Mouse (Mus musculus) 416B (cell line): ENCODE data around the gene Cr2.
"Not testable (repeated sequence)": the region's sequence is repeated elsewhere in the genome, so short reads cannot be mapped to it uniquely, and the experiment has no call there.

ENCODE experiments used
- DNase-seq: peaks from one replicate; pipeline ENCODE4 v3.0.0; 2011; ENCODE audit warnings: low read depth

The Cr2 gene

DNA sequence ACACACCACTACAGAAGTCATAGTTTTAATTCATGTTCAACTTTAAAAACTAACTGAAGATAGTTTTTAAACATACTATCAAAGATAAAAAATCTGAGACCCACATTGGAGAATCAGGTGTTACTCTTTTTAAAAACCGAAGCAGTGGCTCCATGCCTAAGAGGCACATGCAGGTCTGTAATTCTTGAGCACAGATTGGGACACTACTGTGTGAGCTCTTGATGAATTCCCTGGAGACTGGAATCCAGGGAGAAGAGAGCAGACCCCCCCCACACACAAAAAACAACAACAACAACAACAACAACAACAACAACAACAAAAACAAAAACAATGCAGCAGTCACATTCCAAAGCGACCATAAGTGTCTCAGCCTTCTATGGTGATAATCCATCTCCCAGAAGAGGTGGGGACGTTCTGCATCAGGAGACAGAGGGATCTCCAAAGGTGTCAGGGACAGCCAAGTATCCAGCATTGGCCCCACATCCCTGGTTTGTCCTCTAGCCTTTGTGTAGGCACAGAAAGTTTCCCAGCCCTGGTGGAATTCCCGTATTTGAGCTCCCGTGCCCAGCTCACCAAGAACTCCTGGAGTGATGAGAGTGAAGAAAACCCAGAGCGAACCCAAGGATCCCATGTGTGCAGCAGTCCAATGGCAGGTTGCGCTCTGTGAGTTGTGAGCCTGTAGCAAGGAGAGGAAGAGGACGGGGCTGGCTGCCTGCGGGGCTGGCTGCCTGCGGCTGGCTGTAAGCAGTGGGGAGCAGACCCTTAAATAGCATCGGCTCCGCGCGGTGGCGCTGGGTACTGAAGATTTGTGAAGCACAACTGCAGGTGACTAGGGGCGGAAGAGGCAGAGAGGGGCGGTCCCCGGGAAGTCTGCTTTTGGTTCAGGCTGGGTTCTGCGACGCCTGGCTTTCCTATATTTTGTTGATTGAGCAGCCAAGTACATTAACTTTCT, at the start of gene Cr2:
Gene Cr2 (minus strand): TSS at position 737 of the 952 bp plus-strand sequence.
- DNase-seq, result no peak

DNA sequence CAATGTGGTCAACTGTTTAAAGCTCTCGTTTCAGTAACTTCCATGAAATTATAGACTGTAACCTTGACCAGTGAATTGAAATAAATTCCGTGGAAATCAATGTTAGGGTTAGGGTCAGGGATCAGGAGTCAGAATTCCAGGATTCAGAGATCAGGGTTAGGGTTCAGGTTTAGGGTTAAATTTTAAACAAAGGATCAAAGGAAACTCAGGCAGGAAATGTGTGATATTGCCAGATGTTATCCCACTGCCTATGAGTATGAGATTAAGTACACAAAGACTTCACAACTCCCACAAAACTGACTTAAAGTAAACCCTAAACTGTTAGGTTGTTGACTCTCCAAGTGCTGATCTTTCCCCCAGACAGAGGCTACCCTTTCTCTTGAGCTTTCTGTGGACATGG, 45.3 kb upstream of the Cr2 start:
- DNase-seq, result no peak

DNA sequence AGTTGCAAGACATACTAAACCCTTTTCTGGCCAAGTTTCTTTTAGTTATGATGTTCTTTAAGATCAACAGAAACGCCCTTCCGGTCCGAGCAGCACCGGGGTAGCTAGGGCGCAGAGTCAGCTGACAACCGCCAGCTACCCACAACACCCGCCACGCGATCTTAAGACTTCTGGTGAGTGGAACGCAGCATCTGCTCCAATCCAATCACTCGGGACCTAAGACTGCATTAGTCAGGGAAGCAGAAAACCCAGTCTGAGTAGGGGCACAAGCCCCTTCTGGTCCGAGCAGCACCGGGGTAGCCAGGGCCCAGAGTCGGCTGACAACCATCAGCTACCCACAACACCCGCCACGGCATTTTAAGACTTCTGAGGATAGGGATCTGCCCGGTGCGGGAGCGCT, 36.3 kb upstream of the Cr2 start:
- DNase-seq, result not testable (repeated sequence)

DNA sequence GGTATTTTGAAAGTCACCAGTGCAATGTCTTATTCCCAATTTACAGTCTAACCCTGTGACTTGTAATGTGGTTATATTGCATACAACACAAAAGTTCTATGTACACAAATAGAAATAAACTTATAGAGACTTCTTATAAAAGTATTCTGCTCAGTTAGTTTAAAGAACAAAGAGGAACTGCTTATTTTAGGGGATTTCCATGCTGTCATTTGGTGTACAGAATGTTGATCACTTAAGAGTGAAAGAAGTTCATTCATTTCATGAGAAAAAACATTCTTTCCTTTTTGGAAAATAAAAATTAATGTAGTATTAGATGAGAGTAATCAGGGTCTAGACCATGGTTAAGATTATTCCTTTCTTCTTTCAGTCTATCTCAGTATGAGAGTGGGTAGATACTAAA, 8.2 kb upstream of the Cr2 start:
- DNase-seq, result no peak

DNA sequence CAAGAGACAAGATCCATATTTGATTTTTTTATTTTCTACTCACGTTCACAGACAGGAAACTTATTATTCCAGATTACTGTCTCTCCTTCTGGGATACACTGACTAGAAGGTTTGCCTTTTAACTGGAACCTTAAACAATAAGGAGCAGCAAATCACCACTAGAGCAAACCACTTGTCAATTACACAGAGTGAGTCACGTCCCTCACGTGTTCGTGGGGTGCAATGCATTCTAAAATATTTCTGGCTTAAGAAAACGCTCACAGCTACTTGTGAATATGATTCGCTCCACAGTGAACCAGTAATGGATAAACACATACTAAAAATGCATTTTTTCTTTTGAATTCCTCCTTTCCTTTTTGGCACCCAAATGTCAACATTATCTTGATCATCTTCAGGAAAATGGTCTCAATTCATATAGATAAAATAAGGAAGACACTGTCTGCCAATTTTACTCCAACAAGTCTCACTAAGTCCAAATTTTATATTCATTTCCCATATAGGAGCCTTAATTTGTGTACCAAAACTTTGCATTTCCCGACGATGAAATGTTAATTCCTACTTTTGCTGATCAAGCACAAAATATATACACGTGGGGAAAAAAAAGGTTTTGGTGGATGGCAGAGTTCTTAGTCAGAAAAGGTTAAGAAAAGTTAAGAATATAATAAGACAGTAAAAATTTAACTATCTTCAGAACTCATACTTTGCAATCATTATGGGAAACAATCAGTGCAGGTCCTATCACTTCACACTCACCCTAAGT, 11.3 kb downstream of the Cr2 start:
- DNase-seq, result peak; percentile 10

DNA sequence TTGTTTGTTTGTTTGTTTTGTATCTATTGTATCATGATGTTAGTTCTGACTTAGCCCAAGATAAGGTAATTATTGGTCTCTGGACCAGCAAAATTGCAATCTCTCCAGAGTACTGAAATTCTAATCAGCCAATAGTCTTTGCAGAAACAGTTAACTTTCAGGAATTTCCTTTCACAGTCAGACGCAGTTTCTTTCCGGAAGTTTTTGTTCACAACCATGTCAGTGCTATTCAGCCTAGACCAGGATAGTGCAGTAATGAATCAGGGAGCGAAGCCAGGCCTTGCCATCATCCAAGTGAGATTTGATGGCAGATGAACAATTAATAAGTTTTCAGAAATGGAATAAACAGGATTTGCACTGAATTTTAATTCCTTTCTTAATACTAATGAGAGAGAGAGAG, 44.4 kb downstream of the Cr2 start:
- DNase-seq, result peak; percentile 63

DNA sequence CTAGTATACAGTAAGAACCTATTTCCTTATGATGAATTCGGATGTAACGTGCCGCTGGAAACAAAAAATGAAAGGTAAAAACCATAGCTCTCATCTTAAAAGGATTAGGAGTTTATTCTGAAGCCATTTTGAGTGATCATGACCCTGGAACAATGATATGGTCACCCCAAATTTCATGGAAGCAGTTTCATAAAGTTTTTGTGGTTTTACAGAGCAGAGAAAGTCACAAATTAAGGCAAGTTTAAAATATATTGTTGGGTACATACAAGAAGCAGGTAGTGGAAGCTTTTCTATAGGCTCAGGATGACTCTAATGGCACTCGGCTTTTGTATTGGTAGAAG, 44.9 kb downstream of the Cr2 start:
- no peak for DNase-seq

DNA sequence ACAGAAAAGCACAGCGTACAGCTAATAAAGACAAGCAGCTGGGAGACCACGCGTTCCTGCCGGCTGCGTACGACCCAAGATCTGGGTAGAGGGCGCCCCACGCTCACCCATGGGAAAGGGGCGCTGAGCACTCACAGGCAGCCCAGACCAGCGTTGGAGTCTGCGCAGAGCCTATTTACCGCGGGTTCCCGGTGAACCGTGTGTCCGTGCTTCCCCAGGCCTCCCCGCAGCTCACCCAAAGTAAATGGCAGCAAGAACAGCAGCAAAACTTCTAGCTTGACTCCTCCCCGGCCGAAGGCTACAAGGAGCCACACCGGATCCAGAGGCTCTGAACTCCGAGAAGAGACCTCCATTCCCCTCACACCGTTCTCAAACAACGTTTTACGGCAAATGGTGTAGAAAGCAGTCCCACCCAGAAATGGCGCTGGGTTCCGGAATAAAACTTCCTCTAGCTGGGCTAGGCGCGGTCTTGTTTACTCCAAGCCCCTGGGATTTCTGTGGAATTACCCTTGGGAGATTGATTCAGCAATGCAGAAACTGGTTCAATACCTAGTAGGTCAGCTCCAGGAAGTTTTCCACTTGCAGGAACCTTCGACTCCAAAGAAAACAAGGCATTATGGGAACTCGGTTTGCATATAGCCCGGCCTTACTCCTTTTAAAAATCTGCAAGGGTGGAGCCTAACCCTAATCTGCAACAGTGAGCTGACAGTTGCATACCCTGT, 45.4 kb downstream of the Cr2 start, which contains the start of gene Cr1l:
Gene Cr1l (minus strand): TSS at position 634 of the 722 bp plus-strand sequence.
- peak; percentile 95 for DNase-seq

DNA sequence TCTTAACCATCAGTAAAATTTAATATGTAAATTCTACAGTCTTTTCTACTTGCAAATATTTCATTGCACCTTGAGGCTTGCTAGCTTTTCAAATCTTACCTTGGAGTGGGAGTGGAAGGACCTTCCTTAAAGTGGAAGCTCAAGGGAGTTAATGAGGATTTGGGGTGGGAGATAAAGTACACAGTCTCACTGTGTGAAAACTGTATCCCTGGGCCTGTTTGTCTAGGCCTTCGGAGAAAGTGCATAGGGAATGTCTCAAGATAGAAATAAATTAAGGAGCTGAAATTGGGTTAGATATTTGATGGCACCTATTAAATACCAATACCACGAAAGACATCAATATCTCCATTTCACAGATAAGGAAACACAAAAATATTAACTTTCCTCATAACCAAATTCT, 46.0 kb downstream of the Cr2 start:
- no peak for DNase-seq

DNA sequence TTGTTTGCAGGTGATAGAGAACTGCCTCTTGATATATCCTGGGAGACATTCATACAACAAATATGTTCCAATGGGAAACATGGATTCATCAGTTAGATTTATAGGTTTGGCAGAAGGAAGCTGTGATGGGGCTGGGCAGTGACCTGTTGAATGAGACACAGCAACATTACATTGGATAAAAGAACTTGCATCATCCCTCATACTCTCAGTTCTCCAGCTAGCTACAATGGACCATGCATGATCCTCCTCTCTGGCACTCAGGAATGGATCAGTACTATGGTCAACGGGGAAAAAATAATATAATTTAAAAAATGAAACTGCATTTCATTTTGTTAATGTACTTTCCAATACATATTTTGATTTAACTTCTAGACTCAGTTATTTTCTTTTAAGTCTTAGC, 46.6 kb downstream of the Cr2 start:
- DNase-seq, result peak; percentile 45

DNA sequence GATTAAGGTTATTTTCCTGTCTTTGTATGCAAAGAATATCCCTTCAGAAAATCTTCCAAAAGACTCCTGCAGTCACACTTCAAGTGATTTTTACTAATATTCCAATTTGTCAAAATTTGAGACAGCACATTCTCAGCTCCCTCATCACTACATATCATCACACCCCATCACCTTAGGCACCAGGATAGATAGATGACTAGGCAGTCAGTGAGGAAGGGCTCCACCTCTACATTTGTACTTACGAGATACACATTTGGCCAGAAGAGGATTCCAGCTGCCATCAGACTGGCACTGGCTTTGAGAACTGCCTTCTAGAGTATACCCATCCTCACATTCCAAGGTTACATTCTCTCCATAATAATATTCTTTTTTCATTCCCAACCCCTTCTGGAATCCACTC, 62.1 kb downstream of the Cr2 start:
- DNase-seq, result no peak

DNA sequence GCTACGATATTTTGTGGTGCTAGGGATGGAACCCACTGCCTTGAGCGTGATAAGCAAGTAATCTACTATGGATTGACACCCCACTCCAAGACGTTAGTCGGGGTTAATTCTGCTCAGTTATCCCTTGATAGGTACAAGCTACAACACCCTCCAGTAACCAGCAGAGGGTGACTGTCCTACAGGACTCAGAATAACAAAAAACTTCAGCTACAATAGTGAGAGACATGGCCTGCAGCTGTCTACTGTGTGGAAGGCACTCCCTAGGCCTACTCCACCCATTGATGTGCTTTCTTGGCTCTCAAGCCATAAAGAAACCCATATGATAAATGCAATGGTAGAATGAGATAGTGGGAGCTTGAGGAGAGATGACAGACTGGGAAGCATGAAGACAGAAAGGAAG, 62.9 kb downstream of the Cr2 start:
- DNase-seq, result peak; percentile 20

DNA sequence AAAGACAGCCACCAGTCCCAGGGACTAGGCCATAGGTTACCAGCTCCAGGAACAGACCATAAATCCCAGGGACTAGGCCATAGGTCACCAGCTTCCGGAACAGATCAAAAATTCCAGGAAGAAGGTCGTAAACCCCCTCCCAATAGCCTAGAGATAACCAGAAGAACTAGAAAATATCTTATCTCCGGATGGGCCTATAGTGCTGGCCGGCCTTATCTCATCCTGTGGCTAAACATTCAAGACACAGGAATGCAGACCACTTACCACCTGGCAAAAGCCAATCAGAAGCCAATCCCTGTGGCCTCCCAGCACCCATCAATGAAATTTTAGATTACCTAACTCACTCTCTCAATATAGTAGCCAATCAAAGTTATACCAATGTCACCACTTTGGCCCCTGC, 75.8 kb downstream of the Cr2 start:
- DNase-seq, result peak; percentile 48

DNA sequence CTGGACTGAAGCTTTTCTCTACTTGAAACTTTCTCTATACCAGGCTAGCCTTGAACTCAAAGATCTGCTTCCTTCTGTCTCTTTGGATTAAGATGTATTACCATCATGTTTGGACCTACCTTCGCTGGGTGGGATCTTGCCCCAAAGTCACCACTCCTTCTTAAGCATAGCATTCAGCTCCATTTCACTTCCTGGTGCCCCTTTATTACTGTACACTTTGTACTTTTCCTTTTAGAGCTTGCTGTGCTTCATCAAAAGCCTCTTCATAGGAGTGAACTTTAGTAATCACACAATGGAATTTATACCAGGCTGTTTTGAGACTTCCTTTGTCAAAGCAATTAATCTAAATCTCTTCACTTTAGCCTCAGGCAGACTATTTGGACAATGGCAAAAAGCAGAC, 78.5 kb downstream of the Cr2 start:
- DNase-seq, result no peak

DNA sequence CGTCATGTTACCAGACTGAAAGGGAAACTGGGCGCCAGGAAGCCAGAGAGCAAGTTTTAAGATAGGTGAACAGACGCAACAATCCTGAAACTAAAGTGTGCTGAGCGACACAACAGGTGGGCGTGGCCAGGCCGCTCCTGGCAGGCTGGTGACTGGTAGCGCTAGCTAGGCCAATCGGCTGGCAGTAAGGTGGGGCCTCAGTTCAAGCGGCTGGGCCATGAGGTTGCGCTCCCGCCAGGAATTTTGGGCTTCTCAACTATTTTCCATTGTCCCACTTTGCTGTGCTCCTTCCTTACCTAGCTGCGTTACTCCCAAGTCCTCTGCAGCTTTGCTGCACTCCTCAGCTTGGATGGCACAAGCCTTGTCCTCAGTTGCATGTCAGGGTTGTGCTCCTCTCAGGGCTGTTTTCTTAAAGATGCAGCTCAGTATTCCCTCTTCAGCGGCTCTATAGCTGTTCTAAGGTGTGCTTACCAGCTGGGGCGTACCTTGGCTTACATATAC, 84.2 kb downstream of the Cr2 start, which contains the start of gene Cd46:
Gene Cd46 (minus strand): TSS at position 30 of the 501 bp plus-strand sequence.
- peak; percentile 80 for DNase-seq

DNA sequence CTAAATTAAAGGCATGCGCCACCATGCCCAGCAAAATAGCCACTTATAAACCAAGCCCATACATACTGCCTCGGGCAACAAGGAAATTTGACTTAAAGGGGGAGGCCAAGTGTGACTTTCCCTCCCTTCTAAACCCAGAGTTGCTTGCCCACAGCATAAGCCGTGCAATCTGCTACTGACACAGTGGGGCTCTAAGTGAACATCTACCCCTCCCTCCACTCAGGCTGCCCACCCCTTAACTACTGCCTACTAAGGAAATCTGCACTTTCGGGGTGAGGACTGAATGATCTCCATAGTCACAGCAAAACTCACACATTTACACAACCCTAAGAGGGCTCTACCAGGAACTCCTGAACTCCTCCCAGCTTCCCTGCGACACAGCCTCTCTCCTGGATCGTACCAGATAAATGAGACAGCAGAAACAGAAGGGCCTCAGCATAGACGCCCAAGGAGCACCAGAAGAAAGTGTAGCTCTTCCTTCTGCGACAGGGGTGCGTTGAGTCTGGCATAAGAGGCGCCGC, 84.8 kb downstream of the Cr2 start:
- no peak for DNase-seq
